Mouse (Mus musculus) spleen, adult 2 months (tissue): ENCODE measurements around the gene Rpf1.

Experiments used
- CTCF ChIP-seq: fragments of 200-500 bp; IDR thresholded peaks from 2 replicates; pipeline ENCODE4 v1.5.1; 2011; ENCODE audit warnings: mild to moderate bottlenecking, inconsistent platforms; ENCODE audit not compliant: insufficient read depth, insufficient read length, insufficient replicate concordance; ENCODE audit errors: extremely low read depth
- POLR2A ChIP-seq: fragments of 200-500 bp; IDR thresholded peaks from 2 replicates; pipeline ENCODE4 v1.6.1; 2011; ENCODE audit warnings: low read depth, low read length, inconsistent platforms

GRCm38 (mm10) chr3:146556567-146556966, 35.3 kb upstream of the Rpf1 start:
- TF ChIP-seq CTCF (no peak), POLR2A (no peak)
